Mouse (Mus musculus): ENCODE results near the gene Grm8. TPM values are rescaled to one million over a fixed set of nuclear protein-coding genes. Genes with fewer than 3 reads are reported as not detected.

The Grm8 gene
- polyA plus RNA-seq, 1 experiment from 2014 or later = 0.04 TPM

- Histone ChIP-seq H3K27me3 (ENCODE audit: control insufficient read depth, insufficient read depth, low read depth, low read length) (peaks cover 46% of the 10 kb centered on the region), H3K4me2 (ENCODE audit: low read depth, low read length) (no peak overlapping the region), H3K4me1 (replicated peaks; ENCODE audit: control insufficient read depth, insufficient read depth, low read length) (peaks cover 9% of the 10 kb centered on the region), H3K36me3 (ENCODE audit: control insufficient read depth, insufficient read depth, low read length) (no peaks in the 10 kb centered on the region), H3K4me3 (ENCODE audit: low read length) (no peak overlapping the region), H3K9me3 (ENCODE audit: control insufficient read depth, low read length) (no peaks in the 10 kb centered on the region), H3K27ac (ENCODE audit: low read length) (no peak overlapping the region), H3K9ac (ENCODE audit: low read length) (no peak overlapping the region)
- WGBS = 14% methylated on average over 4 of the region's 4 CpGs
- ATAC-seq (ENCODE audit: low read depth) = no peak
These were observed 2.9 kb downstream of the Grm8 start for GRCm38 (mm10) chr6:28132056-28132455.

GRCm38 (mm10) chr6:28128871-28129270 lies 6.1 kb downstream of the Grm8 start:
- Histone ChIP-seq H3K36me3 (ENCODE audit: control insufficient read depth, insufficient read depth, low read length) (no peaks in the 10 kb centered on the region), H3K27ac (ENCODE audit: low read length) (no peak overlapping the region), H3K4me3 (ENCODE audit: low read length) (no peak overlapping the region), H3K4me2 (ENCODE audit: low read depth, low read length) (no peak overlapping the region), H3K4me1 (replicated peaks; ENCODE audit: control insufficient read depth, insufficient read depth, low read length) (no peaks in the 10 kb centered on the region), H3K9me3 (ENCODE audit: control insufficient read depth, low read length) (no peaks in the 10 kb centered on the region), H3K9ac (ENCODE audit: low read length) (no peak overlapping the region), H3K27me3 (ENCODE audit: control insufficient read depth, insufficient read depth, low read depth, low read length) (peaks cover 28% of the 10 kb centered on the region)
- WGBS = 90% methylated on average over 4 of the region's 4 CpGs
- ATAC-seq (ENCODE audit: low read depth) = no peak

- Histone ChIP-seq H3K27ac (ENCODE audit: low read length) (no peak overlapping the region), H3K4me1 (replicated peaks; ENCODE audit: control insufficient read depth, insufficient read depth, low read length) (no peaks in the 10 kb centered on the region), H3K36me3 (ENCODE audit: control insufficient read depth, insufficient read depth, low read length) (no peaks in the 10 kb centered on the region), H3K4me3 (ENCODE audit: low read length) (no peak overlapping the region), H3K9ac (ENCODE audit: low read length) (no peak overlapping the region), H3K4me2 (ENCODE audit: low read depth, low read length) (no peak overlapping the region), H3K27me3 (ENCODE audit: control insufficient read depth, insufficient read depth, low read depth, low read length) (no peaks in the 10 kb centered on the region), H3K9me3 (ENCODE audit: control insufficient read depth, low read length) (no peaks in the 10 kb centered on the region)
- ATAC-seq (ENCODE audit: low read depth) = no peak
- 75% methylated on average over 2 of the region's 2 CpGs for WGBS
These were observed 19.5 kb downstream of the Grm8 start for GRCm38 (mm10) chr6:28115519-28115918.

GRCm38 (mm10) chr6:28114916-28115315 lies 20.1 kb downstream of the Grm8 start:
- H3K4me1 ChIP-seq (replicated peaks; ENCODE audit: control insufficient read depth, insufficient read depth, low read length) = no peaks in the 10 kb centered on the region
- no peaks in the 10 kb centered on the region for H3K27me3 ChIP-seq (ENCODE audit: control insufficient read depth, insufficient read depth, low read depth, low read length)
- H3K9ac ChIP-seq (ENCODE audit: low read length) = no peak overlapping the region
- H3K4me3 ChIP-seq (ENCODE audit: low read length) = no peak overlapping the region
- no peaks in the 10 kb centered on the region for H3K36me3 ChIP-seq (ENCODE audit: control insufficient read depth, insufficient read depth, low read length)
- H3K27ac ChIP-seq (ENCODE audit: low read length) = no peak overlapping the region
- WGBS = 71% methylated on average over 1 of the region's 1 CpGs
- no peaks in the 10 kb centered on the region for H3K9me3 ChIP-seq (ENCODE audit: control insufficient read depth, low read length)
- H3K4me2 ChIP-seq (ENCODE audit: low read depth, low read length) = no peak overlapping the region
- ATAC-seq (ENCODE audit: low read depth) = no peak

GRCm38 (mm10) chr6:28111551-28111950 lies 23.4 kb downstream of the Grm8 start:
- 84% methylated on average over 8 of the region's 8 CpGs for WGBS
- H3K27me3 ChIP-seq (ENCODE audit: control insufficient read depth, insufficient read depth, low read depth, low read length) = no peaks in the 10 kb centered on the region
- no peak overlapping the region for H3K4me3 ChIP-seq (ENCODE audit: low read length)
- H3K27ac ChIP-seq (ENCODE audit: low read length) = no peak overlapping the region
- H3K36me3 ChIP-seq (ENCODE audit: control insufficient read depth, insufficient read depth, low read length) = no peaks in the 10 kb centered on the region
- no peak overlapping the region for H3K9ac ChIP-seq (ENCODE audit: low read length)
- H3K4me1 ChIP-seq (replicated peaks; ENCODE audit: control insufficient read depth, insufficient read depth, low read length) = no peaks in the 10 kb centered on the region
- ATAC-seq (ENCODE audit: low read depth) = no peak
- H3K4me2 ChIP-seq (ENCODE audit: low read depth, low read length) = no peak overlapping the region
- no peaks in the 10 kb centered on the region for H3K9me3 ChIP-seq (ENCODE audit: control insufficient read depth, low read length)

- ATAC-seq (ENCODE audit: low read depth) = no peak
- 21% methylated on average over 9 of the region's 9 CpGs for WGBS
- Histone ChIP-seq H3K36me3 (ENCODE audit: control insufficient read depth, insufficient read depth, low read length) (no peaks in the 10 kb centered on the region), H3K27ac (ENCODE audit: low read length) (no peak overlapping the region), H3K9me3 (ENCODE audit: control insufficient read depth, low read length) (no peaks in the 10 kb centered on the region), H3K4me1 (replicated peaks; ENCODE audit: control insufficient read depth, insufficient read depth, low read length) (no peaks in the 10 kb centered on the region), H3K27me3 (ENCODE audit: control insufficient read depth, insufficient read depth, low read depth, low read length) (no peaks in the 10 kb centered on the region), H3K4me3 (ENCODE audit: low read length) (no peak overlapping the region), H3K4me2 (ENCODE audit: low read depth, low read length) (no peak overlapping the region), H3K9ac (ENCODE audit: low read length) (no peak overlapping the region)
These were observed 32.2 kb downstream of the Grm8 start for GRCm38 (mm10) chr6:28102608-28103316.

- Histone ChIP-seq H3K4me2 (ENCODE audit: low read depth, low read length) (no peak overlapping the region), H3K4me3 (ENCODE audit: low read length) (no peak overlapping the region), H3K36me3 (ENCODE audit: control insufficient read depth, insufficient read depth, low read length) (no peaks in the 10 kb centered on the region), H3K9ac (ENCODE audit: low read length) (no peak overlapping the region), H3K9me3 (ENCODE audit: control insufficient read depth, low read length) (no peaks in the 10 kb centered on the region), H3K27ac (ENCODE audit: low read length) (no peak overlapping the region), H3K4me1 (replicated peaks; ENCODE audit: control insufficient read depth, insufficient read depth, low read length) (no peaks in the 10 kb centered on the region), H3K27me3 (ENCODE audit: control insufficient read depth, insufficient read depth, low read depth, low read length) (no peaks in the 10 kb centered on the region)
- 78% methylated on average over 3 of the region's 3 CpGs for WGBS
- no peak for ATAC-seq (ENCODE audit: low read depth)
These were observed 35.0 kb downstream of the Grm8 start for GRCm38 (mm10) chr6:28100001-28100400.

- no peak overlapping the region for H3K4me2 ChIP-seq (ENCODE audit: low read depth, low read length)
- H3K27me3 ChIP-seq (ENCODE audit: control insufficient read depth, insufficient read depth, low read depth, low read length) = no peaks in the 10 kb centered on the region
- 82% methylated on average over 6 of the region's 6 CpGs for WGBS
- no peak for ATAC-seq (ENCODE audit: low read depth)
- H3K9me3 ChIP-seq (ENCODE audit: control insufficient read depth, low read length) = no peaks in the 10 kb centered on the region
- no peaks in the 10 kb centered on the region for H3K36me3 ChIP-seq (ENCODE audit: control insufficient read depth, insufficient read depth, low read length)
- no peaks in the 10 kb centered on the region for H3K4me1 ChIP-seq (replicated peaks; ENCODE audit: control insufficient read depth, insufficient read depth, low read length)
- H3K9ac ChIP-seq (ENCODE audit: low read length) = no peak overlapping the region
- no peak overlapping the region for H3K27ac ChIP-seq (ENCODE audit: low read length)
- H3K4me3 ChIP-seq (ENCODE audit: low read length) = no peak overlapping the region
These were observed 42.5 kb downstream of the Grm8 start for GRCm38 (mm10) chr6:28092511-28092910.

- 77% methylated on average over 3 of the region's 3 CpGs for WGBS
- H3K27me3 ChIP-seq (ENCODE audit: control insufficient read depth, insufficient read depth, low read depth, low read length) = no peaks in the 10 kb centered on the region
- no peak overlapping the region for H3K9ac ChIP-seq (ENCODE audit: low read length)
- H3K4me1 ChIP-seq (replicated peaks; ENCODE audit: control insufficient read depth, insufficient read depth, low read length) = no peaks in the 10 kb centered on the region
- no peak overlapping the region for H3K4me2 ChIP-seq (ENCODE audit: low read depth, low read length)
- no peaks in the 10 kb centered on the region for H3K36me3 ChIP-seq (ENCODE audit: control insufficient read depth, insufficient read depth, low read length)
- no peak overlapping the region for H3K4me3 ChIP-seq (ENCODE audit: low read length)
- H3K27ac ChIP-seq (ENCODE audit: low read length) = no peak overlapping the region
- H3K9me3 ChIP-seq (ENCODE audit: control insufficient read depth, low read length) = no peaks in the 10 kb centered on the region
- ATAC-seq (ENCODE audit: low read depth) = no peak
These were observed 43.1 kb downstream of the Grm8 start for GRCm38 (mm10) chr6:28091836-28092235.

GRCm38 (mm10) chr6:28090981-28091380 lies 44.0 kb downstream of the Grm8 start:
- no peak overlapping the region for H3K4me3 ChIP-seq (ENCODE audit: low read length)
- H3K4me2 ChIP-seq (ENCODE audit: low read depth, low read length) = no peak overlapping the region
- no peak overlapping the region for H3K27ac ChIP-seq (ENCODE audit: low read length)
- H3K9me3 ChIP-seq (ENCODE audit: control insufficient read depth, low read length) = no peaks in the 10 kb centered on the region
- no peaks in the 10 kb centered on the region for H3K36me3 ChIP-seq (ENCODE audit: control insufficient read depth, insufficient read depth, low read length)
- no peaks in the 10 kb centered on the region for H3K27me3 ChIP-seq (ENCODE audit: control insufficient read depth, insufficient read depth, low read depth, low read length)
- no peak overlapping the region for H3K9ac ChIP-seq (ENCODE audit: low read length)
- no peaks in the 10 kb centered on the region for H3K4me1 ChIP-seq (replicated peaks; ENCODE audit: control insufficient read depth, insufficient read depth, low read length)
- ATAC-seq (ENCODE audit: low read depth) = no peak
